Mouse (Mus musculus): ENCODE measurements around the gene Strn3. TPM values are rescaled to one million over a fixed set of nuclear protein-coding genes. Genes with fewer than 3 reads are reported as not detected.
"Not testable (repeated sequence)": the region's sequence is repeated elsewhere in the genome, so short reads cannot be mapped to it uniquely, and the experiment has no call there.

The Strn3 gene
- polyA plus RNA-seq, 1 experiment from 2014 or later: 36.3 TPM

GRCm38 (mm10) chr12:51708941-51709686 lies 17.4 kb upstream of the Strn3 start:
- ATAC-seq (ENCODE audit: low FRiP score, low read depth): 0 out of 2 replicates have a peak, but pooled peaks have one; percentile 34

GRCm38 (mm10) chr12:51706673-51707235 lies 15.1 kb upstream of the Strn3 start:
- H3K9me3 ChIP-seq: no peaks in the 10 kb centered on the region
- H3K4me3 ChIP-seq: no peak overlapping the region
- no peak for ATAC-seq (ENCODE audit: low FRiP score, low read depth)
- H3K4me2 ChIP-seq: no peak overlapping the region
- 89% methylated on average over 5 of the region's 5 CpGs for WGBS
- no peaks in the 10 kb centered on the region for H3K4me1 ChIP-seq (replicated peaks)
- no peaks in the 10 kb centered on the region for H3K36me3 ChIP-seq
- no peak overlapping the region for H3K9ac ChIP-seq
- no peak overlapping the region for H3K27ac ChIP-seq (replicated peaks)
- H3K27me3 ChIP-seq: no peaks in the 10 kb centered on the region

More at GRCm38 (mm10) chr12:51708941-51709686, 17.4 kb upstream of the Strn3 start:
- H3K27me3 ChIP-seq: no peaks in the 10 kb centered on the region
- H3K4me3 ChIP-seq: no peak overlapping the region
- H3K9me3 ChIP-seq: no peaks in the 10 kb centered on the region
- 69% methylated on average over 14 of the region's 14 CpGs for WGBS
- H3K27ac ChIP-seq (replicated peaks): no peak overlapping the region
- no peak overlapping the region for H3K4me2 ChIP-seq
- no peak overlapping the region for H3K9ac ChIP-seq
- H3K36me3 ChIP-seq: no peaks in the 10 kb centered on the region
- H3K4me1 ChIP-seq (replicated peaks): no peaks in the 10 kb centered on the region

GRCm38 (mm10) chr12:51705778-51706177 lies 14.1 kb upstream of the Strn3 start:
- no peak overlapping the region for H3K4me2 ChIP-seq
- H3K36me3 ChIP-seq: no peaks in the 10 kb centered on the region
- no peaks in the 10 kb centered on the region for H3K9me3 ChIP-seq
- 81% methylated on average over 12 of the region's 12 CpGs for WGBS
- H3K27ac ChIP-seq (replicated peaks): no peak overlapping the region
- no peak overlapping the region for H3K4me3 ChIP-seq
- no peak overlapping the region for H3K9ac ChIP-seq
- H3K4me1 ChIP-seq (replicated peaks): no peaks in the 10 kb centered on the region
- no peak for ATAC-seq (ENCODE audit: low FRiP score, low read depth)
- H3K27me3 ChIP-seq: no peaks in the 10 kb centered on the region

- no peak overlapping the region for H3K9ac ChIP-seq
- H3K4me1 ChIP-seq (replicated peaks): no peaks in the 10 kb centered on the region
- no peak overlapping the region for H3K4me3 ChIP-seq
- no peaks in the 10 kb centered on the region for H3K36me3 ChIP-seq
- no peak for ATAC-seq (ENCODE audit: low FRiP score, low read depth)
- no peak overlapping the region for H3K27ac ChIP-seq (replicated peaks)
- 67% methylated on average over 7 of the region's 7 CpGs for WGBS
- H3K4me2 ChIP-seq: no peak overlapping the region
- no peaks in the 10 kb centered on the region for H3K27me3 ChIP-seq
- no peaks in the 10 kb centered on the region for H3K9me3 ChIP-seq
Observed at GRCm38 (mm10) chr12:51704572-51704971, 12.9 kb upstream of the Strn3 start.

- Histone ChIP-seq H3K36me3 (no peaks in the 10 kb centered on the region), H3K9me3 (no peaks in the 10 kb centered on the region), H3K27ac (replicated peaks) (no peak overlapping the region), H3K9ac (no peak overlapping the region), H3K4me1 (replicated peaks) (no peaks in the 10 kb centered on the region), H3K27me3 (no peaks in the 10 kb centered on the region), H3K4me3 (no peak overlapping the region), H3K4me2 (no peak overlapping the region)
- WGBS: 17% methylated on average over 1 of the region's 1 CpGs
- ATAC-seq (ENCODE audit: low FRiP score, low read depth): no peak
Observed at GRCm38 (mm10) chr12:51703859-51704258, 12.2 kb upstream of the Strn3 start.

GRCm38 (mm10) chr12:51701723-51702122 lies 10.0 kb upstream of the Strn3 start:
- H3K4me1 ChIP-seq (replicated peaks): no peaks in the 10 kb centered on the region
- H3K4me3 ChIP-seq: no peak overlapping the region
- no peaks in the 10 kb centered on the region for H3K27me3 ChIP-seq
- H3K9ac ChIP-seq: no peak overlapping the region
- H3K27ac ChIP-seq (replicated peaks): no peak overlapping the region
- no peaks in the 10 kb centered on the region for H3K36me3 ChIP-seq
- ATAC-seq (ENCODE audit: low FRiP score, low read depth): no peak
- no peaks in the 10 kb centered on the region for H3K9me3 ChIP-seq
- H3K4me2 ChIP-seq: no peak overlapping the region

GRCm38 (mm10) chr12:51699623-51700393 lies 8.1 kb upstream of the Strn3 start:
- Histone ChIP-seq H3K4me1 (replicated peaks) (no peaks in the 10 kb centered on the region), H3K9ac (no peak overlapping the region), H3K4me2 (no peak overlapping the region), H3K9me3 (no peaks in the 10 kb centered on the region), H3K4me3 (no peak overlapping the region), H3K36me3 (no peaks in the 10 kb centered on the region), H3K27ac (replicated peaks) (no peak overlapping the region), H3K27me3 (no peaks in the 10 kb centered on the region)
- WGBS: 61% methylated on average over 8 of the region's 8 CpGs
- ATAC-seq (ENCODE audit: low FRiP score, low read depth): no peak

GRCm38 (mm10) chr12:51696157-51696556 lies 4.5 kb upstream of the Strn3 start:
- Histone ChIP-seq H3K27ac (replicated peaks) (no peak overlapping the region), H3K9ac (no peak overlapping the region), H3K4me2 (no peak overlapping the region), H3K9me3 (no peaks in the 10 kb centered on the region), H3K4me3 (no peak overlapping the region), H3K27me3 (no peaks in the 10 kb centered on the region), H3K4me1 (replicated peaks) (peaks cover 4% of the 10 kb centered on the region), H3K36me3 (no peaks in the 10 kb centered on the region)
- WGBS: 85% methylated on average over 2 of the region's 2 CpGs
- ATAC-seq (ENCODE audit: low FRiP score, low read depth): no peak

- Histone ChIP-seq H3K9ac (no peak overlapping the region), H3K4me3 (no peak overlapping the region), H3K4me1 (replicated peaks) (peaks cover 8% of the 10 kb centered on the region), H3K4me2 (no peak overlapping the region), H3K9me3 (no peaks in the 10 kb centered on the region), H3K36me3 (no peaks in the 10 kb centered on the region), H3K27ac (replicated peaks) (no peak overlapping the region), H3K27me3 (no peaks in the 10 kb centered on the region)
- 92% methylated on average over 1 of the region's 1 CpGs for WGBS
- no peak for ATAC-seq (ENCODE audit: low FRiP score, low read depth)
Observed at GRCm38 (mm10) chr12:51694966-51695365, 3.3 kb upstream of the Strn3 start.

GRCm38 (mm10) chr12:51694096-51694495 lies 2.4 kb upstream of the Strn3 start:
- no peak overlapping the region for H3K4me3 ChIP-seq
- no peaks in the 10 kb centered on the region for H3K27me3 ChIP-seq
- H3K9ac ChIP-seq: no peak overlapping the region
- no peak for ATAC-seq (ENCODE audit: low FRiP score, low read depth)
- H3K9me3 ChIP-seq: no peaks in the 10 kb centered on the region
- H3K4me2 ChIP-seq: no peak overlapping the region
- H3K27ac ChIP-seq (replicated peaks): no peak overlapping the region
- peaks cover 13% of the 10 kb centered on the region for H3K4me1 ChIP-seq (replicated peaks)
- H3K36me3 ChIP-seq: no peaks in the 10 kb centered on the region

- WGBS: 88% methylated on average over 3 of the region's 3 CpGs
- Histone ChIP-seq H3K4me3 (no peak overlapping the region), H3K27me3 (no peaks in the 10 kb centered on the region), H3K27ac (replicated peaks) (no peak overlapping the region), H3K36me3 (no peaks in the 10 kb centered on the region), H3K9ac (no peak overlapping the region), H3K4me1 (replicated peaks) (peaks cover 19% of the 10 kb centered on the region), H3K4me2 (no peak overlapping the region), H3K9me3 (no peaks in the 10 kb centered on the region)
- ATAC-seq (ENCODE audit: low FRiP score, low read depth): no peak
Observed at GRCm38 (mm10) chr12:51693419-51693818, 1.7 kb upstream of the Strn3 start.

GRCm38 (mm10) chr12:51692870-51693269 lies 1.2 kb upstream of the Strn3 start:
- ATAC-seq (ENCODE audit: low FRiP score, low read depth); H3K27ac ChIP-seq (replicated peaks); H3K9ac ChIP-seq; H3K27me3 ChIP-seq; H3K36me3 ChIP-seq; H3K9me3 ChIP-seq: not testable (repeated sequence)
- H3K4me3 ChIP-seq: peak overlapping the region; percentile 54; the same call in 1 of the 2 replicates
- peaks cover 19% of the 10 kb centered on the region for H3K4me1 ChIP-seq (replicated peaks)
- 90% methylated on average over 10 of the region's 10 CpGs for WGBS
- H3K4me2 ChIP-seq: peak overlapping the region; percentile 56

All from hindbrain, embryonic 15.5 days (tissue).